Mouse (Mus musculus): ENCODE data around the gene Ephb1.
A peak's percentile ranks its signal among the peaks of the same experiment; 100 is the strongest.

Ephb1 gene

DNA sequence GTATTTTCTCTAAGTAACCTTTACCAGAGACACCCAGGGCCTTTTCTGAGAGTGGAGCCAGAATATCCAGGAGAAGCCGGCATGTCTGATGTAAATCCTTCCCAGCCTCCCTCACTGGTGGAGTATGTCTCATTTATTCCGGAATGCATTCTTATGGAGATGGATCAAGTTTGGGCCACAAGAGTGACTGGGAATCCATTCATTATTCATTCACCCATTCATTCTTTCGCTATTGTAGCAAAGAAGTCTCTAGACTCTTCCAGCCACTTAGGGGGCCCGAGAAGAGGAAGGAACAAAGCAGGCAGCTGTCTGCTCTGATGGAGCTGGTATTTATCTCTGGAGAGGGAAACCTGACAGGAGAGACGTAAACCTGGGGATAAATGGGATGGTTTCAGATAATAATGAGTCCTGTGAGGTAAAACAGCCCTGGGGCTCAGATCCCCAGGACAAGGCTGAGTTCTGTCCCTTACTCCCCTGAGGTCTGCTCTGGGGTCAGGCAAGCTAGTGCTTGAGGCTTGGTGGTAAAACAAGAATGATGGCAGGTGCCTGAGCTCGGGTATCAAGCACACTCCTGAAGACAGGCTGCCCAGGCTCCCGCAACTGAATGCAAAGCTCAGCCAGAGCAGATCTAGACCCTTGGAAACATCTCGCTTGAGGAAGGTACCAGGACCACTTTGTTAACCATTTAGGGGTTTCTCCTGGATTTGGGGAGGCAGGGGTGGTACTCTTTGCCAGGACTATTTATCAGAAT is 309.2 kb downstream of the Ephb1 start:
- DNase-seq (ENCODE audit: low spot score), result peak; percentile 23

DNA sequence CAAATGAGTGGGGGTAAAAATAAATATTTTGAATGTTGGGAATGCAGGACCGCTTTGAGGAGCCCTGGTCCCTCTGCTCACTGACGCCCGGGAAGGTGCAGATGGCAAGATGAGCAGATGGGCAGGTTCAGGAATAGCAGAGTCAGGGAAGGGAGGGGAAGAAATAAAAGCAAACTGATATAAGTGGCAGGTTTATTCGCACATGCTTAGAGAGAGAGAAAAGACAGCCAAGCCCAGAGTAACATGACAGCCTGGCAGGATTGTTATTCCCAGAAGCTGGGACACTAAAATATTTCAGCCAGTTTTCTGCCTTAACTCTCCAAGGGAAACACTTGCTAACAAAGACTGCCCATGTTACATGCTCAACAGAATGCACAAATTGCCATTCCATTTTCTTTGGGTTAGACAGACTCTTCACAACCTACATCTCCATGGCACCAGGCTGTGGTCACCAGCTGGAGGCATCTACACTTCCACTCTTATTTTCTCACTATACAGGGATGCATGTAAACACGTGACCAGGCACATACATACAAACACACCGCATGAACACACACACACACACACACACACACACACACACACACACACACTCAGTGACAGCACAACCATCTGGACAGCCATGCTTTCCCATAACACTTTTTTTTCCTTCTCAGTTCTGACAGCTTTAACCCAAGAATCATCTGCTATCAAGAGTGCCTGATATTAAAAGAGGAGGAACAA is 315.3 kb downstream of the Ephb1 start:
- DNase-seq (ENCODE audit: low spot score), result no peak

DNA sequence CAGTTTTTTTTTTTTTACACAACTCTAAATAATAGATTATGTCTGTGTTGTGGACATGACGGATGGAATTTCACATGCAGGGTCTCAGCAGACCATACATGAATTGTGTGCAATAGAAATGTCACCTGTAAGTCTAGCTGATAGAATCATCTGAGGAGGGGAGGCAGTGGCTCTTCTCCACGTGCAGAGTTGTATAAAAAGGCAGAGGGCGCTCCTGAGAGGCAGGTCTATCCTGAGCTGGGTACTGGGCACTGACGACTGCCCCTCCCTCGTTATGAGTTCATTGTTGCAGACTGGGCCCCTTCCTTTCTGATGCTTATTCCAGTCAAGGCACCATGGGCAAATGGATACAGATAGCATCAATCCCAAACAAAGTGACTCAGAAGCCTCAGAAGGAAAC is 318.4 kb downstream of the Ephb1 start:
- no peak for DNase-seq (ENCODE audit: low spot score)

DNA sequence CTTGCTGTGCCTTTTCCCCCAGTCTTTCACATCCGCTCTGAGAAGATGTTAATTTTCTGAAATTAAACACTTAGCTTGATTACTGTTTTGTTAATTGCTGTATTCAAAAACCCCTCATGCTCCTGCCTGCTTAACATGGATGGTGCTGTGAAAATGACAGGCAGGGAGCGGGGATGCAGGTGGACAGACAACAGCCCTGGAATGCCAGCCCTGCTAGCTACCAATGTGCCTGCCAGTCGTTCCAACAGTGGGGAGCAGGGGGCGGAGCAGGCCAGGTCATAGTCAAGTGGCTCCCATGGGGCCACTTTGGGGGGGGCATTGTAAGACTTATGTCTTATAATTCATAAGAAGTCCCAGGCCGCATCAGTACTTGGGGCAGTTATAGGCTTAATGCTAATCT is 321.3 kb downstream of the Ephb1 start:
- no peak for DNase-seq (ENCODE audit: low spot score)

DNA sequence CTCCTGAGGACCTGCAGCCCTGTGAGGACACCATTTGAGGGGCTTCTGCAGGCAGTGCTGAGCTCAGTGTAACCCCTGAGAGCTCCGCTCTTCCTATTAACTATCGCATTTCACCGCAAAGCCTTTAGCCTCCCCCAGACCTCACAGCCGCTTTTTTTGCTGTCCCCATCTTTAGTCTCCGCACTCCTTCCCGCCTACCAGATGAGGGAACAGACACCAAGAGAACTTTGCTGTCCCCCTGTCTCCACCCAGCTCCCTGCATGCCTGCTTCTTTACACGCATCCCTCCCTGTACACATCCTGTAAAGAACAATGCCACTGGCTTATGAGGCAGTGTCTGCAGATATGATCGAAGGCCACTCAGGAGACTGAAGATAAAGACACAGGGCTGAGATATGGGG is 322.1 kb downstream of the Ephb1 start:
- no peak for DNase-seq (ENCODE audit: low spot score)

DNA sequence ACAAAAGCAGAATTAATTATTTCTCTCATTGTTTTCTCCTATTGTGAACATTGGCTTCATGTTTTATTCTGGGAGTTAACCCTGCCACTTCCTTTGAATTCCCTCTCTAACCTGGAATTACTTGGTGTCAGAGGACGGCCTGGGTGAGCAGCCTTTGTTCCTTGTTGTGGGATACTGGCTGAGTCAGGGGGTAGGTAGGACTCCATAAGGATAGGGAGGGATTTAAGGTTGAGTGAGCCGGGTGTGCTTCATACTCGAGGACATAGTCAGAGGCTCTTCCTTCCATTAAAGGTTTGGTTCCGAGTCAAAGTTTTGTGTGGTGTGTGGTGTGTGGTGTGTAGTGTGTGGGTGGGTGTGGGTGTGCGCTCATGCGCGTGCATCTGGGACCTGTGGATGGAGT is 324.8 kb downstream of the Ephb1 start:
- DNase-seq (ENCODE audit: low spot score), result no peak

DNA sequence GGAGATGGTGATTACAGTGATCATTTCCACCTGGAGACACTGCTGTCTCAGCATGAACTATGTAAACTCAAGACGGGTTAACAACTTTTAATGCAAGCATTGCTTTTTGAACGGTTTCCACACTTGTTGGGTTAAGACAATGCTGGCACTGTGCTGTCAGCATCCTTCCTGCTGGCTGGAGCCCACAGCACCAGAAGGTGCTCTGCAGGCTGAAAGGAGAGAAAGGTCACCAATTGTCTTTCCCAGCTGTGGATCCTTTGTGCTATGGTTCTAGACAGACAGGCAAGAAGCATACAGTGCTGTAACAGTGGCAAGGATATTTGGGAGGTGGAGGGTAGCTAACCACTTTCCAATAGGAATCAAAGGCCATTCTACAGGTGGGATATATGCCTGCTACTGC is 328.4 kb downstream of the Ephb1 start:
- no peak for DNase-seq (ENCODE audit: low spot score)

DNA sequence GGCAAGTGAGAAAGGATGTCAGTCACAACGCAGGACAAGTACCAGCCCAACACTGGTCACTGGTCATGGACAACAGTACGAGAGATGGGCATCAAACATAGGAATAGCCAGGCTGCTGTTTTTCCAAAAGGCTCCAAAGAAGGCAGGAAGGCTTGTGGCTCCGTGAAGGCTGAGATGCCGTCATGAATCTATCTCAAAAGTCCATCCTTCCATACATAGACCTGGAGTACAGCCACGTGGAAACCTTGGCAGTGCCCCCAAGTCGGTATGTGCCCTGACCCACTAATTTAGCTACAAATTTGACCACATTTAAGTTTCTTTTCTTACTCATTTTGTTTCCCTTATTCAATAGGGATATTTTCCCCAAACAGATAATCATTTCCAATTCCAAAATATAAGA is 329.4 kb downstream of the Ephb1 start:
- DNase-seq (ENCODE audit: low spot score), result no peak

DNA sequence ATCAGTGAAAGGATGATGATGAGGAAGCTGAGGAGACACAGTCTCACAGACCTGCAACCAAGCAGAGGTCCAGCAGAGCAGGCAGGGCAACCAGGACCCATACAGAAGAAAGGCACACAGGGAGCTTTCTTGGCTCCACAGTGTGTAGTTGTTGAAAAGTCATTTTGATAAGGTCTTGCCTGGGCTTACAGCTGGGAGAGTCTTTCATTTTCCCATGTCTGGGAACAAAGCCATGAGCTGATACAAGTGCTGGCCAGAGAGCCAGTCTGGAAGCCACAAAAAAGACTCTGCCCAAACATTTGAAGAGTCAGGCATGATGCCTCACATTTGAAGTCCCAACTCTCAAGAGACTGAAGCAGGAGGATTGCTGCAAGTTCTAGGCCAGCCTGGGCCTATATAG is 339.0 kb downstream of the Ephb1 start:
- no peak for DNase-seq (ENCODE audit: low spot score)

DNA sequence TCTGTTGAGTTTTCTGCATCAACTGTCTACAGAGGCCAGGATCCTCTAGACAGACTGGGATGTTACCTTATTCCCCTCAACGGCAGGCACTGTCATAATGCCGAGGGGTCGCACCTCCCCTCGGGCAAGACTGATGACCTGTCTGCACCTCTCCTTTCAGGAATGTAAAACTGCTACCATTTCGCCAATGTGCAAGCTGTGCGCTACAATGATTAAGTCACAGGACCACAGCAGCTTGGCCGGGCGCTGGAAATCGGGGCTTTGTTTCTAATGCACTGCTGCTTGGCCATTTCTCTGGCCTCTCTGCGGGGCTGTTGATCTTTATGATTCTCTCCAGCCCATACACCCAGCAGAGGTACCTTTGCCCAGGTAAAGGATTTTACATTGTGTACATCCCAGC is 346.8 kb downstream of the Ephb1 start:
- DNase-seq (ENCODE audit: low spot score), result no peak

DNA sequence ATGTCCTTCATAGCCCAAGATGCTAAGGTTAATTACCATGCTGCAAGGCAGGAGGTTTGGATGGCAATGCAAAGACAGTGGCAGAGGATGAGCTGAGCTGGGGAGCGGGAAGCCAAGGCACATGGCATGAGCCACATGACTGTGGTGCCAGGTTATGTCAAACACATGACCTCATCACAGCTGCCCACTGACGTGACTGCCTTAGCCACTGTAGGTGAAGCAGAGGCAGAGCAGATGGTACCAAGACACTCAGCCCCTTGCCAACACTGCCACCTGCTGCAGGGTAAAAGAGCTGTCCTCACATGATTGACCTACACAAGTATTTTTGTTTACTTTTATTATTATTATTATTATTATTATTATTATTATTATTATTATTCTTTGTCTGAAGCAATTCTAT is 348.0 kb downstream of the Ephb1 start:
- DNase-seq (ENCODE audit: low spot score), result peak; percentile 46

DNA sequence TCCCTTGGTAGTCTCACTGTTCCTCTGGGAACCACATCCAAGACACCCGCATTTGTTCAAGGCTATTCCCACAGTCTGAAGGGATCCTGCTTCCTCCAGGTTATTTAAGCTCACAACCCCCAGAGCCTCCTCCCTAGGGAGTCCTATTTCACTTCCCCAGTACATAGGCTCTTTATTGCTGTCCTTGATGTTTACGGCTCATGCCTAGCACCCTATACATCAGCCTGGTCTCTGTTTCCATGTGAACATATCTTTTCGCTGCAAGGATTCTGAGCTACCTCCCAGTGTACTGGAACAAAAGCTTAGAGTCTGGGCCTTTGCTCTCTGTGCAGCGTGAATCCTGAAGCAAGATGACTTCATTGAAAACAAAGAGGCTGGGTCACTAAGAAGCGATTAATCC is 351.6 kb downstream of the Ephb1 start:
- peak; percentile 10 for DNase-seq (ENCODE audit: low spot score)

DNA sequence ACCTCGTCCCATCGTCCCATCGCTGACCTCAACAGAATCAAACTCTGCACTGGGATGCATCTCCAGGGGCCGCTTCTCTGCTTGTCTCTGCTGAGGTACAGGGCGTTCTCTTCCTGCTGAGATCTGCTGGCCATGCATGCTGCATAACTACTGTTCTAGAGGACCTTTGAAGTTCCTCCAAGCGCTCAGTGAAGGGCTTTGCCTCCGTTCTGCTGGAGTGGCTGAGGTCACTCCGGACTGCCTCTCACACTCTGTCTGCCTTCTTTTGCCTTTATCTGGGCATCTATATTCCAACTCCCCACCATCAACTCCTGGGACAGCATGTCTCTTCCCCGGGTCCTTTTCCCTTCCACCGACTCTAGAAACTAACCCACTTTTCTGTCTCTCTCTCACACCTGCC is 352.3 kb downstream of the Ephb1 start:
- DNase-seq (ENCODE audit: low spot score), result no peak

DNA sequence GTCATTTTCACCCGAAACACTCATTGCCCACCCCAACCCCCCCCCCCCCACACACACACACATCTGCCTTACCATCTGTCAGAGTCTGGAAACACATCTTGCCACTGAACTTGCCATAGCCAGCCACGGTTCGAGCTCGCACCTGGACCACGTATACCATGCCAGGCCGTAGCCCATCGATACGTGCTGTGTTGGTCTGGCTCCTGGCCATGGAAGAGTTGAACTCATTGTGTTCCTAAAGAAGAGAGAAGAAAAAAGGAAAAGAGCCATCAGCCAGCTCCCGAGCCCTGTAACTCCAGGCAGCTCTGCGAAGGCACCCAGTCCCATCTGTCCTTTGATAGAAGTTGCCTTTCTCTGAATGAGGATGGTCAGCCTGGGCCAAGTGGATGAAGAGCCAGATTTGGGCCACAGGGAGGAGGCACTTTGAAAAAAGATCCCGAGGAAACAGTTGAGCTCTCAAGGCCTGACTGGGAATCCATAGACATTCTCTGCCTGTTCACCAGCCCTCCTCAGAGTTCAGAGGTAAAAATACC is 352.8 kb downstream of the Ephb1 start:
- DNase-seq (ENCODE audit: low spot score), result no peak

DNA sequence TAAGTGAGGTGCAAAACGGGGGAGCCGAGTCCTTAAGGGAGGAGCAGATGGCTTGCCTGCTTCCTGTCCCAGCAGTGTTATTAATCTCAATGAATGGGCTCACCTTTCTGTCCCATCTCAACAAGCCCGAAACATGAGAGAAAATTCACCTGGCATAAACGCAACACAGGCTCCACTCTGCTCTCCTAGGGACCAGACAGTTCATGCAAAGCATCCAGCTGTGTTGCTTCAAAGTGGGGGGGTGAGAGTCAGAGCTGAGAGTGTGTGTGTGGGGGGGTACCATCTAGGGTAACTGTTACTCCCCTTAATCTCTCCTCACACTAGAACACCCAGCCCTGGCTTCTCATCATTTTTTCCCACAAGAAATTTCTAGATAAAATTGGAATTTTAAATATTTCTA is 354.8 kb downstream of the Ephb1 start:
- no peak for DNase-seq (ENCODE audit: low spot score)

DNA sequence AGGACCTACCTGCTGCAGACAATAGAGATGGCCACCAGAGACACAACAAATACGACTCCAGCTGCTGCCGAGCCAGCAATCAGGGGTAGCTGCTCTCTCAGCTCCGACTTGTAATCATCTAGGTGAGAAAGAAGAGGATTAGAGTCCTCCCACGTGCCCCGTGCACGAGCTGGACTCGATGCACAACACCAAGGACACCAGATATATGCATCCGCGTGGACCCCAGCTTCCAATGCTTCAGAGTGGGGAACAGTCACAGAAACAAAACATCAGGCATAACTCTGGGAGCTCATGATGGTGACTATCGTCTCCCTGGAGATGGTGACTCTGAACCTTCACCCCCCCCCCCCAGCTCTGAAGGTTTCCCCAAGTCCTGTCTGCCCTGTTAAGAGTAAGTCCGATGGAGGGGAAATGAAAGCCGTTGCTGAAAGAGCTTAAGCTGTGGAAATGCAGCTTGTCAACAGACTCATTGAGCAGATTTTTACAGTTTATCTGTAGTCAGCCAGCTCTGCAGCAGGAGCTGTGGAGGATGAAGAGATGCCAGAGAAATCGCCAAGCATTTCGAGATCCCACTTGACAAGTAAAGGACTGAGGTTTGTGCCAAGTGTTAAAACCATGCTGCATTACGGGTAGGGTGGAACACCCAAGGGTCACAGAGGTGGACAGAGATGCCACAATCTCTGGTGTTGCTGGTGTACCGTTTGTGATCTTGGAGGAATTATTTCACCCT is 357.6 kb downstream of the Ephb1 start:
- no peak for DNase-seq (ENCODE audit: low spot score)

DNA sequence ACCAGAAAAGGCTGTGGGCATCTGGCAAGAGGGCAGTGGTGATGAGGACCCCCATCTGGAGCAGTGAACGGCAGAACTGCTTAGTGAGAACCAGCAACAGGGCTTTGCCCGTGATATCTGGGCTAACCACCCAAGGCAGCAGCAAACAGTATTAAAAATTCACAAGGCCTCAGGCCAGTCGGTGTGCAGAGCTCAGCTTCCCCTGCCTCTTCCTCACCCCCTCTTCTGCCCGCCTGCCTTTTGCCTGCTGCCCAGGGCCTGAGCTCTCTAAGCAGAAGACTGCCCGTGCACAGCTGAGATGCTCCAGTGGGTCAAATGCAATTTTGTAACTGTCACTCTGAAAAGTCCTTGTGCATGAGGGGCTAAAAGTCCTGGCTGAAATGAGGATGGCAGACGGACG is 358.3 kb downstream of the Ephb1 start:
- no peak for DNase-seq (ENCODE audit: low spot score)

DNA sequence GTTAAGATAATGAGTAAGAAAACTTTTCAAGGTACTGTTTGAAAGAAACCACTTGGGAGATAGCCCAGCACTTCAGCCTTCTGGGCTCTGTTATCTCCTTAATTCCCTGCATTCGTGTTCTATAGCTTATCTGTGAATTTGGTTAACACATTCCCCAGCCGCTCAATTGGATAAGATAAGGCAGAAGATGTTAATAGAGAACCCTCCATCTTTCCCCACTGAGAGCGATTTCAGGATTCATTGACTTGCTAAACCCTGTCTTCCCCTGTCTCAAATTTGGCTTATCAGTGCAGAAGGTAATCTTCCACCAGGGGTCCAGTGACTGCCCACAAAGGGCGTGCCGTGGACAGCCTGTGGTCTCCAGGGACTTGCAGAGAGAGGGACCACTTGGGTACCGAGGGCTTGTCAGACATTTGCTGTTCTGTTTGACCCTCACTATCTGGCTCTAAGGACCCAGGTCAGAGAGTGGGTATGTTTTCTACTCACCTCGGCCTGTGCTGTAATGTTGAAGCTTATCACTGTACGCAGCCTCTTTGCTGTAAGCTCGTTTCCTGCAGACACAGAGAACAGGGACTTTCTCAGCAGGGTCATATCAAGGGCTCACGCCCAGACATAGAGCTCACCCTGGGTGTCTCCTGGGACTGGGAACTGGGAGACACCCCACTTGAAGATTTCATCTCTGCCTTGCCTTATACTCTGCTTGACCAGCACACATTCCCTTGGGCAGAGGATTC is 358.9 kb downstream of the Ephb1 start:
- DNase-seq (ENCODE audit: low spot score), result no peak

DNA sequence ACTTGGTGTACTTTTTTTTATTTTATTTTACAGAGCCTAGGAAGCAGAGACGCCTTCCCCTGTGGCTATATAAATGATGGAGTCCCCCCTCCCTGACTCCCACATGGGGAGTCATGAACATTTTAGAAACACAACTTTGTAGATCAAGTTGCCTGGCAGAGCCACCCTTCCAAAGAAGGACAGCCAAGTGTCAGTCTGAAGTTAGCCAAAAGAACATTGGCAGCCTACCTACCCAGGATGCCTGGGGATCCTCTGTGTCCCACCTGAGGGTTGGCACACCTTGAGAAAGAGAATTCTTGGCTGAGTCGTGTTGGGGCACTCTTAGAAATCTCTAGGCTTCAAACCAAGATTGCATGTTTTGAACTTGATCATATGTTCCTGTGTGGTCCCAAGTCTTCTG is 360.4 kb downstream of the Ephb1 start:
- no peak for DNase-seq (ENCODE audit: low spot score)

DNA sequence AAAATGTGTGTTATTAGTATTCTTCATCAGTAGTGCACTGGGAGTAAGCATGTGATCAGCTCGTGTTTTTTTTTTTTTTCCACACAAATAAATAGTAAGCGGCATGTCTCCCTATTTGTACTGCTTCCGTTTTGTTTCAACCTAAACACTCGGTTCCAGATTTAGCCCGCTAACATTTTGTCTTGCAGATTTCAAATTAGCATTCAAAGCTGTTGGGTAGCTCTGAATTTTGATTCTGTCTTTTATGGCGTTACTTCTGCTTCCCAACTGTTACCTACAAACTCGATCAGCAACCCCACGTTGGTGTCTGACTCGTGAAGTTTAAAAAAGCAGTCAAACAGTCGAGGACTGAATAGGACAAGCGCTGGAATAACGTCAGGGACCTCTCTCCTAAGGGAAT is 363.7 kb downstream of the Ephb1 start:
- no peak for DNase-seq (ENCODE audit: low spot score)

DNA sequence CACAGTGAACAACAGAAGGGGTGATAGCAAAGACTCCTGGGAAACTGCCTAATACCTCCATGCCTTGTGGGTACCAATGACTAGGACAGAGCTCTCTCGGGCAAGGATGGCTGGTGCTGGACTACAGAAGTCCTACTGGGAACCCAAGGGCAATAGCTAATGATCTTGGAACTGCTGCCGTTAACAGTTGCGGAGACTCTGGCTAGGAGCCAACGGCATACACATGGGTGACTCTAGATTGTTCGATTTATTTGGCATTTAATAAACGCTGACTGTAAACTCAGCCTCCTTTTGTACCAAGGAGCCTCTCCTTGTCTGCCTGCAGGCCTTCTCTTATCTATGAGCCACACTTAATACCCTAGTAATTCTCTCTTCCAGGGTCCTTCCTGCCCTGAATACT is 364.5 kb downstream of the Ephb1 start:
- no peak for DNase-seq (ENCODE audit: low spot score)

DNA sequence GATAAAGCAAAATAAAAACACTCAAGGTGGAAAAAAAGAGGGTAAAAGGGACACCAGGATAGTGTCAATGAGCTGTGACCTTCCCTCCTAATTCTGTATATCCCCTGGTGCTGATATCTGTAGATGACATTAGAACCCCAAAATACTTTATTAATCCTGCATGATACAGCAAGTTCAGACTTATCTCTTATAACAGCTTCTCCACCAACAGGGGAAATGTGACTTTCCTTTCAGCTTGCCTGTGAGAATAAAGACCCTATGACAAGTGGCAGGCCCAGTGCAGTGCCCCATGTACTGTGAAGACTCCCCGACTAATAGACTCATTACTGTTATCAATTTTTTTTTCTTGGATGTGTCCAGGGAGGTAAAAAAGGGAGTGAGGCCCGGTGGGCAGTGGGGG is 367.6 kb downstream of the Ephb1 start:
- DNase-seq (ENCODE audit: low spot score), result no peak

Measured in embryo, embryonic 10 days (tissue).